Mouse (Mus musculus): ENCODE data around the gene Tmcc1. TPM values are rescaled to one million over a fixed set of nuclear protein-coding genes. Genes with fewer than 3 reads are reported as not detected.

Tmcc1 gene
- polyA plus RNA-seq, 1 experiment = 11.3 TPM

- Histone ChIP-seq H3ac (ENCODE audit: control insufficient read depth, insufficient read length, low read depth) (no peak overlapping the region), H3K79me2 (ENCODE audit: control insufficient read depth, insufficient read depth) (no peaks in the 10 kb centered on the region), H3K36me3 (ENCODE audit: control insufficient read depth, insufficient read depth) (no peaks in the 10 kb centered on the region), H3K4me3 (ENCODE audit: insufficient read depth, poor library complexity, severe bottlenecking) (no peak overlapping the region), H3K27me3 (ENCODE audit: control insufficient read depth, insufficient read depth, insufficient read length) (no peaks in the 10 kb centered on the region), H3K79me3 (ENCODE audit: low read depth) (no peaks in the 10 kb centered on the region)
- no peak for TF ChIP-seq MYOG (IDR thresholded peaks at IDR 0.05; ENCODE audit: control insufficient read depth, extremely low read depth, insufficient read length)
- no peak for TF ChIP-seq MAX (IDR thresholded peaks at IDR 0.05)
- no peak for TF ChIP-seq MYOD1 (IDR thresholded peaks at IDR 0.05; ENCODE audit: control insufficient read depth, insufficient read length, low read depth)
- TF ChIP-seq USF1 (IDR thresholded peaks at IDR 0.05; ENCODE audit: low read depth) = no peak
- no peak for TF ChIP-seq CTCF (IDR thresholded peaks at IDR 0.05; ENCODE audit: control insufficient read depth, insufficient read depth, insufficient read length)
- TF ChIP-seq FOSL1 (IDR thresholded peaks at IDR 0.05; ENCODE audit: insufficient read depth, low read length, poor library complexity, severe bottlenecking) = no peak
- no peak for TF ChIP-seq CEBPB (IDR thresholded peaks at IDR 0.05; ENCODE audit: low read depth)
These were observed 188.6 kb downstream of the Tmcc1 start for GRCm38 (mm10) chr6:116004716-116005115.

GRCm38 (mm10) chr6:116004069-116004468 lies 189.2 kb downstream of the Tmcc1 start:
- no peak overlapping the region for H3K4me3 ChIP-seq (ENCODE audit: insufficient read depth, poor library complexity, severe bottlenecking)
- no peaks in the 10 kb centered on the region for H3K36me3 ChIP-seq (ENCODE audit: control insufficient read depth, insufficient read depth)
- H3ac ChIP-seq (ENCODE audit: control insufficient read depth, insufficient read length, low read depth) = no peak overlapping the region
- no peaks in the 10 kb centered on the region for H3K79me2 ChIP-seq (ENCODE audit: control insufficient read depth, insufficient read depth)
- no peak for TF ChIP-seq USF1 (IDR thresholded peaks at IDR 0.05; ENCODE audit: low read depth)
- no peak for TF ChIP-seq MYOD1 (IDR thresholded peaks at IDR 0.05; ENCODE audit: control insufficient read depth, insufficient read length, low read depth)
- TF ChIP-seq CTCF (IDR thresholded peaks at IDR 0.05; ENCODE audit: control insufficient read depth, insufficient read depth, insufficient read length) = no peak
- no peak for TF ChIP-seq FOSL1 (IDR thresholded peaks at IDR 0.05; ENCODE audit: insufficient read depth, low read length, poor library complexity, severe bottlenecking)
- TF ChIP-seq MYOG (IDR thresholded peaks at IDR 0.05; ENCODE audit: control insufficient read depth, extremely low read depth, insufficient read length) = no peak
- TF ChIP-seq CEBPB (IDR thresholded peaks at IDR 0.05; ENCODE audit: low read depth) = no peak
- no peak for TF ChIP-seq MAX (IDR thresholded peaks at IDR 0.05)
- H3K27me3 ChIP-seq (ENCODE audit: control insufficient read depth, insufficient read depth, insufficient read length) = no peaks in the 10 kb centered on the region
- no peaks in the 10 kb centered on the region for H3K79me3 ChIP-seq (ENCODE audit: low read depth)

- no peak for TF ChIP-seq MYOG (IDR thresholded peaks at IDR 0.05; ENCODE audit: control insufficient read depth, extremely low read depth, insufficient read length)
- no peak overlapping the region for H3K4me3 ChIP-seq (ENCODE audit: insufficient read depth, poor library complexity, severe bottlenecking)
- no peaks in the 10 kb centered on the region for H3K79me3 ChIP-seq (ENCODE audit: low read depth)
- H3ac ChIP-seq (ENCODE audit: control insufficient read depth, insufficient read length, low read depth) = no peak overlapping the region
- H3K27me3 ChIP-seq (ENCODE audit: control insufficient read depth, insufficient read depth, insufficient read length) = no peaks in the 10 kb centered on the region
- no peaks in the 10 kb centered on the region for H3K79me2 ChIP-seq (ENCODE audit: control insufficient read depth, insufficient read depth)
- no peaks in the 10 kb centered on the region for H3K36me3 ChIP-seq (ENCODE audit: control insufficient read depth, insufficient read depth)
These were observed 189.8 kb downstream of the Tmcc1 start for GRCm38 (mm10) chr6:116003516-116003915.

GRCm38 (mm10) chr6:116002311-116003104 lies 190.8 kb downstream of the Tmcc1 start:
- no peaks in the 10 kb centered on the region for H3K27me3 ChIP-seq (ENCODE audit: control insufficient read depth, insufficient read depth, insufficient read length)
- TF ChIP-seq CEBPB (IDR thresholded peaks at IDR 0.05; ENCODE audit: low read depth) (no peak), FOSL1 (IDR thresholded peaks at IDR 0.05; ENCODE audit: insufficient read depth, low read length, poor library complexity, severe bottlenecking) (no peak), MAX (IDR thresholded peaks at IDR 0.05) (no peak), MYOG (IDR thresholded peaks at IDR 0.05; ENCODE audit: control insufficient read depth, extremely low read depth, insufficient read length) (no peak), USF1 (IDR thresholded peaks at IDR 0.05; ENCODE audit: low read depth) (no peak), MYOD1 (IDR thresholded peaks at IDR 0.05; ENCODE audit: control insufficient read depth, insufficient read length, low read depth) (no peak), CTCF (IDR thresholded peaks at IDR 0.05; ENCODE audit: control insufficient read depth, insufficient read depth, insufficient read length) (no peak)
- H3K79me3 ChIP-seq (ENCODE audit: low read depth) = no peaks in the 10 kb centered on the region
- no peaks in the 10 kb centered on the region for H3K36me3 ChIP-seq (ENCODE audit: control insufficient read depth, insufficient read depth)
- H3K79me2 ChIP-seq (ENCODE audit: control insufficient read depth, insufficient read depth) = no peaks in the 10 kb centered on the region
- H3K4me3 ChIP-seq (ENCODE audit: insufficient read depth, poor library complexity, severe bottlenecking) = no peak overlapping the region
- H3ac ChIP-seq (ENCODE audit: control insufficient read depth, insufficient read length, low read depth) = no peak overlapping the region

GRCm38 (mm10) chr6:116000851-116001250 lies 192.4 kb downstream of the Tmcc1 start:
- H3K79me2 ChIP-seq (ENCODE audit: control insufficient read depth, insufficient read depth) = no peaks in the 10 kb centered on the region
- H3K27me3 ChIP-seq (ENCODE audit: control insufficient read depth, insufficient read depth, insufficient read length) = no peaks in the 10 kb centered on the region
- TF ChIP-seq MYOG (IDR thresholded peaks at IDR 0.05; ENCODE audit: control insufficient read depth, extremely low read depth, insufficient read length) (no peak), CEBPB (IDR thresholded peaks at IDR 0.05; ENCODE audit: low read depth) (no peak), FOSL1 (IDR thresholded peaks at IDR 0.05; ENCODE audit: insufficient read depth, low read length, poor library complexity, severe bottlenecking) (no peak), CTCF (IDR thresholded peaks at IDR 0.05; ENCODE audit: control insufficient read depth, insufficient read depth, insufficient read length) (no peak), MAX (IDR thresholded peaks at IDR 0.05) (no peak), MYOD1 (IDR thresholded peaks at IDR 0.05; ENCODE audit: control insufficient read depth, insufficient read length, low read depth) (no peak), USF1 (IDR thresholded peaks at IDR 0.05; ENCODE audit: low read depth) (no peak)
- no peaks in the 10 kb centered on the region for H3K79me3 ChIP-seq (ENCODE audit: low read depth)
- no peak overlapping the region for H3K4me3 ChIP-seq (ENCODE audit: insufficient read depth, poor library complexity, severe bottlenecking)
- H3ac ChIP-seq (ENCODE audit: control insufficient read depth, insufficient read length, low read depth) = no peak overlapping the region
- H3K36me3 ChIP-seq (ENCODE audit: control insufficient read depth, insufficient read depth) = no peaks in the 10 kb centered on the region

- peaks cover under 1% of the 10 kb centered on the region for H3K79me2 ChIP-seq (ENCODE audit: control insufficient read depth, insufficient read depth)
- no peaks in the 10 kb centered on the region for H3K79me3 ChIP-seq (ENCODE audit: low read depth)
- H3K27me3 ChIP-seq (ENCODE audit: control insufficient read depth, insufficient read depth, insufficient read length) = no peaks in the 10 kb centered on the region
- no peak overlapping the region for H3ac ChIP-seq (ENCODE audit: control insufficient read depth, insufficient read length, low read depth)
- no peak overlapping the region for H3K4me3 ChIP-seq (ENCODE audit: insufficient read depth, poor library complexity, severe bottlenecking)
- no peak for TF ChIP-seq FOSL1 (IDR thresholded peaks at IDR 0.05; ENCODE audit: insufficient read depth, low read length, poor library complexity, severe bottlenecking)
- no peak for TF ChIP-seq USF1 (IDR thresholded peaks at IDR 0.05; ENCODE audit: low read depth)
- no peak for TF ChIP-seq CTCF (IDR thresholded peaks at IDR 0.05; ENCODE audit: control insufficient read depth, insufficient read depth, insufficient read length)
- no peak for TF ChIP-seq MYOG (IDR thresholded peaks at IDR 0.05; ENCODE audit: control insufficient read depth, extremely low read depth, insufficient read length)
- no peak for TF ChIP-seq CEBPB (IDR thresholded peaks at IDR 0.05; ENCODE audit: low read depth)
- no peak for TF ChIP-seq MAX (IDR thresholded peaks at IDR 0.05)
- TF ChIP-seq MYOD1 (IDR thresholded peaks at IDR 0.05; ENCODE audit: control insufficient read depth, insufficient read length, low read depth) = no peak
- H3K36me3 ChIP-seq (ENCODE audit: control insufficient read depth, insufficient read depth) = no peaks in the 10 kb centered on the region
These were observed 194.1 kb downstream of the Tmcc1 start for GRCm38 (mm10) chr6:115999227-115999626.

Measured in C2C12 (cell line).